Mouse (Mus musculus) erythroblast, embryonic 14.5 days (primary cell): ENCODE data around the gene Tcp1.

ENCODE experiments used
- GATA1 ChIP-seq: IDR thresholded peaks from 2 replicates; pipeline ENCODE4 v1.6.1; 2012; ENCODE audit warnings: low read length, inconsistent platforms, mixed read lengths
- TAL1 ChIP-seq: IDR thresholded peaks from 3 replicates; pipeline ENCODE4 v1.6.1; 2012; ENCODE audit warnings: low read length, inconsistent platforms, mixed read lengths

- TF ChIP-seq TAL1, result no peak
- TF ChIP-seq GATA1, result no peak
These were observed 20.2 kb downstream of the Tcp1 start for GRCm38 (mm10) chr17:12935719-12936118.
